Mouse (Mus musculus): ENCODE data around the gene Ctbp2.
A peak's percentile ranks its signal among the peaks of the same experiment; 100 is the strongest.
"Not testable (repeated sequence)": the region's sequence is repeated elsewhere in the genome, so short reads cannot be mapped to it uniquely, and the experiment has no call there.

The Ctbp2 gene

DNA sequence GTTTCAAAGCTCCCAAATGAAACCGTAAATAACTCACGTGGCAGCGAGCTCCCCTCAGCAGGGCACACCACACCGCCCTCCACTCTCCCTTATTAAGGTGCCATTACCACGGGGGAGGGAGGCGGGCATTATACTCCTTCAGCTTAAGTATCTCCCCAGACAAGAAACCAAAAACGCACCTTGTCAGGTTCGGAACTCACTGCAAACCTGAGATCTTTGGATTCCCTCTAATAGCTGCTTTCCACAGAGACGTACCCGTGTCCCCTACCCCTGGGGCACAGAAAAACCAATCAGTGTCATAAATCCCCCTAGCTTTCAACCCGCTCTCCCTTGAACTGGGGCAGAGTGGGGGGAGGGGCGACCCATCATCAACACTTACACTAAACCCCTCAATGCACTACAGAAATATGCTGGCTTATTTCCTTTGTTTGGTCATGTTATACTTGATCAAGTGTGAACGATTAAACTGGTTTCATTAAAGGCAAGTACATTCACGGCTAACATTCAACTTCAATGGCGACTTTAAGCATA is 3.9 kb downstream of the Ctbp2 start:
- DNase-seq: no peak

DNA sequence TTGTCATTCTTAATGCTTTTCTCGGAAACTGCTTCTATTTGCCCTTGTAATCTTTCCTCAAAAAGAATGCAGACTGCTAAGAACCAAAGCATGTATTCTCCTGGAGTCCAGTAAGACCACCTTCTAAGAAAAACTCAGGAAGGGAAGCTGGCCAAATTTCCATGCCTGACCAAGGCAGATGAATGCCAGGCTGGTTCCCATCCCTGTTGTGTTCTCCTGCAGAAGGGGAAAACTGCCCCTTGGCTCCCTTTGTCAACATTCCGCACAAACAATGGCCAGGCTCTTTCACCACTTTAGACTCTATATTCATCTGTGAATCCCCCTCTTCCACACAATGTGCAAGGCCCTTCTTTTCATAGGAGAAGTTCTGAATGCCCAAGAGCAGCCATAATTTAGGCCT is 6.3 kb downstream of the Ctbp2 start:
- no peak for DNase-seq

GRCm38 (mm10) chr7:133116542-133116941 is 7.6 kb downstream of the Ctbp2 start:
- DNase-seq: no peak

DNA sequence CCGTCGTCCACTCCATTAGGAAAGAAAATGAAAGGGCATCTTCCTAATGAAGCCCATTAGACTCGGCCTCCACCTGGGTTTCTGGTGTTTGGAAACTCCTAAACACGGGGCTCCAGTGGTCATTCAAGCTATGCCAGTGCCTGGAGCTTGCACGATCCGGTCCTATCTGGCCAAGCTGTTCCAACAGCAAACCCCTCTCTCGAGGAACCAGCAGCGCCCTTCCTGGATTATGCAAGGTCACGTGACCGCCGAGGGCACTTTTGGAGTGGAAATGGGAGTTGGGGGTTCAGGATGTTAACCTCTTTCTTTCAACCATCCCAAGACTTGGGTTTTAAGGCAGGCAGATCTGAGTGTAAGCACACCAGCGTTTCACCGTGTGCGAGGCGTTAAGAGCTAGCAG is 8.3 kb downstream of the Ctbp2 start:
- DNase-seq: peak; percentile 29 to 47

DNA sequence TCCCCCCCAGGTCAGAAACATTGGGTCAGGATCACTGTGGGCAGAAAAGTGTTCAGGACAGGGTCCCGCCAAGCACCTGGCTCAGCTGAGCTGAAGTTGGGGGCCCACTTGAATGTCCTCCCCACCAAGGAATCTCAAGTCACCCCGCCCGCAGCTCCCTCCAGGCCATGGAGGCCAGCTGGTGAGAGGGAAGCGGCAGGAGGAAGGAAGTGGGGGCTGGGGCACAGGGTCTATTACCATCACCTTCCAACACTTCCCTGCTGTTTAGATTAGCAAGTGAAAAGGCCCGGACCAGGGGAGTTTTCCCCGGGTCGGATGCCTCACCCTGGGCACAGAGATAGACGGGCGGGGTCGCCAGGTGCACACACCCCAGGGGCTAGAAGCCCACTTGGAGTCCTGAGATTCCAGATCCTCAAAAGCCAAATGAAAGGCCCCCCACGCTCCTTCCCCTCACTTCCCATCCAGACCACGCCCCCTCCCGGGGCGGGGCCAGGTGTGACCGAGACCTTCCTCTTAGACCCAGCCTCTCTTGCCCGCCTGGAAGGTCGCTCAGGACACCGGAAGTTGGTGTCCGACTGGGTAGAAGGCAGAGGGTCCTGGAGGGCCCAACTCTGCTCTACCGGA is 9.2 kb downstream of the Ctbp2 start:
- peak in 1 of 2 experiments; percentile 54 for DNase-seq

DNA sequence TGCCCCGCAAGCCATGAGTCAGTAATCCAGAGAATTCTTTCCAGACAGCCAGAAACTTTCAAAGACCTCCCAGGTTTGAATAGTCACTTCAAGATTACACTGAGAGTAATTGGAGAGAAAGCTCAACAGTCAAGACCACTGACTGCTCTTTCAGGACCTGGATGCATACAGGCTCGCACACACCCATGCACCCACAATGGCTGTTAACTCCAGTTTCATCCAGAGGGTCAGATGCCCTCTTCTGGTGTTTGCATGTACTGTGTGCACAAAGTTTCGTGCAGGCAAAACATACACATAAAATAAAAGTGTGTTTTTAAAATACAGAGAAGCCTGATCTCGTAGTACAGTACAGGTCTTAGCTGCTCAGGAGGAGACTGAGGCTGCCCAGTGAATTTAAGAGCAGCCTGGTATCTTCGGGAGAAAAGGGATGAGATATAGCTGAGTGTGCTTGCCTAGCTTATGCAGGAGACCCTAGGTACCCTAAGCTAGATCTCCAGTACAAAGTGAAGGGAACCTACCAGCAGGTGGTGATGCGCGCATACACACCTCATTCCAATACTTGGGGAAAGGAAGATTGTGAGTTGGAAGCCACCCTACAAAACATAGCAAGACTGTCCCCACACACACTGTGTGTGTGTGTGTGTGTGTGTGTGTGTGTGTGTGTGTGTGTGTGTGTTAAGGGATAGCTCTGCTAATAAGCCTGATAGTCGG is 10.8 kb downstream of the Ctbp2 start:
- DNase-seq: no peak

- DNase-seq: peak in 1 of 2 experiments; percentile 48
These were observed 11.8 kb downstream of the Ctbp2 start for GRCm38 (mm10) chr7:133112351-133112831.

GRCm38 (mm10) chr7:133109442-133109841 is 14.7 kb downstream of the Ctbp2 start:
- DNase-seq: no peak

DNA sequence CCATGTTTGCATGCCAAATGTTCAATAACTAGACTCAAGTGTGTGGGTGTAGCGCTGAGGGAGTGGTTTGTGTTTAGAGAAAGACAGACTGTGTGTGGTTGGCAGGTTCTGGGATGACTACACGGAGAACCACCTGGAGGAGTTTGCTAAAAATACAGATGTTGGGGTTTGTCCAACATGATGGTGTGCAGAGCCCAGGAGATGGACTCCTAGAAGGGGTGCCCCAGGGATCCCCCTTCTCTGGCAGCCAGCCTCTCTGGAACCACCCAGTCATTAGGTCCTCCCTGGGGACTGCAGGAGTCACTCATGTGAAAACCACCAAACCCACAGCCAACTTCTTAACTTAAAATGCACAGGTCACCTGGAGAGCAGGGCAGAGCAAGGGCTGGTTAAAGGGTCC is 15.5 kb downstream of the Ctbp2 start:
- no peak for DNase-seq

GRCm38 (mm10) chr7:133102578-133102977 is 21.6 kb downstream of the Ctbp2 start:
- no peak for DNase-seq

GRCm38 (mm10) chr7:133101070-133101469 is 23.1 kb downstream of the Ctbp2 start:
- no peak for DNase-seq

GRCm38 (mm10) chr7:133100178-133100577 is 24.0 kb downstream of the Ctbp2 start:
- no peak for DNase-seq

DNA sequence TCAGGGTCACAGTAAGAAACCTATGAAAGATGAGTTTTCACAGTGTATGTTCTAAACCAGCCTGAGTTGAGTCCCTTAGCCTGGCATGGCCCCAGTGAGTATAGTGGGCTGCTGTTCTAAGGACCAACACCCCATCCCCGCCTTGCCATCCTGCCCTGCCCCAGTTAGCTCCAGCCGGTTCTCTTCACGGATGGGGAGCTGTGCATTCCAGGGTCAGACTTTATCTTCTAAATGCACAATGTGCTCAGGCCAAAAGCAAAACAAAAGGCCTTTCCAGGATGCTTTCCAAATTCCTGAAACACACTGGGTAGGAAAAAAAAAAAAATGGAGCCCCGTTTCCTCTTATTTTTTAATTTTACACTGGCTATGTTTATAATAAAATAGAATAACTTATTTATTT is 24.9 kb downstream of the Ctbp2 start:
- DNase-seq: no peak

- peak; percentile 55 to 65 for DNase-seq
These were observed 25.9 kb downstream of the Ctbp2 start for GRCm38 (mm10) chr7:133098118-133098793.

GRCm38 (mm10) chr7:133095610-133096009 is 28.5 kb downstream of the Ctbp2 start:
- DNase-seq: not testable (repeated sequence)

- no peak for DNase-seq
These were observed 29.3 kb downstream of the Ctbp2 start for GRCm38 (mm10) chr7:133094711-133095495.

DNA sequence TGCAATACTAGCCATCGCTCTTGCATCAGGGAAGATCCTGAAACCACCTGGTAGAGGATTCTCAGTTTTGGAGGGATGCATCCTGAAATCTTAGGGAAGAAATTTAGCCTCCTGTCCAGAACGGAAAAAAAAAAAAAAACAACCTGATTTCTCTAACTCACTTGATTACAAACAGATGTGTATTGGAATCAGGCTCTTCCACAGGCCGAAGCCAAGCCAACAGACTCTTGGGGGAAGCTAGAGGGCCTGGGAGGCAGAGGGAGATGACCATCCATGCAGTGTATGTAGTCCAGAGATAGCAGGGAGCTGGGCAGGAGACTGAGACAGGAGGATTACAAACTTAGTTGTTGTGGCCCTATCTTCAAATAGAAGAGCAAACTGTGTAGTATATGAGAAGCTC is 30.0 kb downstream of the Ctbp2 start:
- DNase-seq: no peak

DNA sequence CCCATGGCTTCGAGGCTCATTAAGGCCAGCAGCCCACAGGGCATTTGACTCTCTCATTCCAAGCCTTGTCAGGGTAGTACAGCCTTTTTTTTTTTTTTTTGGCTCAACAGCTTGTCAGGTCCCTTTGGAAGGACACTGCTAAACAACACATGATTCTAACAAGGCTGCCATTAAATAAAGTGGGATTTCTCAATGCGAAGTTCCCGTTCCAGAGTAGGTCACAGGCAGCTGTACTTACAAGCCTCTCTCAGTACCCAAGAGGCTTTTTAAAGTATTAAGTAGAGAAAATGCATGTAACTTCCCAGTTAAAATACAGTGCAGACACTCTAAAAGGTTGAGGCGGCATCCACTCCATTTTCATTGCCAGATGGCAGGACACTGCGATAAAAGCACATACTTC is 30.4 kb downstream of the Ctbp2 start:
- DNase-seq: no peak

DNA sequence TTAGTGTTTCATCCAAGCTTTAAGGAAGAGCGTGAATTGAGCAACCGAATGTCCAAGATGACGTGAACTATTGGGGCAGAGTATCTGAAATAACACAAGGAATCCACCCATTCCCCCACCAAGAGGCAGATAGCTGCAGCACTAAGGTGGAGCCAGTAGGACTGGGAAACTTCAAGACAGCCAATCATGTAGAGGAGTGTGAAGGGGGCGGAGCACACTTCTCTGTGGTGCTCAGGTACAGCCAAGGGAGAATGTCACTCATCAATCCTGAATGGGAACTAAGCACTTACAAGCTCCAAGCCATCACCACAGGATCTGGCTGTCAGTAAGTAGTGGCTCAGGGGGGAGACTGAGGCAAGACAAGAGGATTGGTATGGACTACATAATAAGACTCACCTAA is 33.5 kb downstream of the Ctbp2 start:
- DNase-seq: no peak

DNA sequence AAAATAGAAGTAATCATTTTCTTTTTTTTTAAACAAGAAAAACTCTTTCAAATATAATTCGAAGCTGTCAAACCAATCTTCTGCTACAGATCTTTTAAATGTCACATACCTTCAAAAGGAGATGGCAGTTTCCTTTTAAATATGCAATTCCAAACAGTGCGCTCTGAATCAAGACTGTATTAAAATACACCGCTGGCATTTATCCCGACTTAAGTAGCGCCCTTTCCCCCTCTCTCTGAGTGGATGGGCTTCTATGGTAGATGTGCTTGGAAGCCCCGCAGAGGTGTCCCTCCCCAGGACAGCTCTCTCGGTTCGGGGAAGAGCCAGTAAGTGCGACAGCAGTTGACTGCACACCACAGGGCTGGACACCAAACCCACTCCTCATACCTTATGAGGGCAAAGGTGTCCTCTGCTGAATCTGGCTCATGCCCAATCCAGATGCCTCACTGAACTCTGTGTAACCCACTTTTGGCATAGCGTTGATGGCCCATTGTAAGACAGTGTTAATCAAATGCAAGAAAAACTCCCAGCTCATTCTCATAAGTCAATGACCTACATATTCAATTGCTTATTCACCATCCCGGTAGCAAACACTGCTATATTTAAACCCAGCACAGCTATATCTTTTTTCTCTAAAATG is 34.4 kb downstream of the Ctbp2 start:
- no peak for DNase-seq

DNA sequence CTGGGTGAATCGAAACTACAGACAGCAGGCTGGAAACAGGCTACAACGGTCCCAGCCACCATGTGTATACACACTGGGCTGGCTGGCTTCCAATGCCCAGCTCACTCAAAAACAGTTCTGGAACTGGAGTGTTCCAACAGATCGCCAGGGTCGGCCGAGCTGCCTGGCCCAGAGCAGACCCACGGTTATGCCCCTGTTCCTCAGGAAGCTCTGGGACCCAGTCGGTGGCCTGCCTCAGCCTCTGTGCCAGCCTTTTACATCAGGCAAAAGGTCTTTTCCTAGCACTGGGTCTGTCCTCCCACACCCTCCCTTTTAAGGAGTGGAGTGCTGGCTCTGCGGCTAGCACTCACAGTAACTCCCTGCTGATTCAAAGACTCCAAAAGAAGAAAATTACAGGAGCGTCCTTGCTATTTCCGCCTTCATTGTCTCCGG is 35.3 kb downstream of the Ctbp2 start:
- peak; percentile 80 to 88 for DNase-seq

DNA sequence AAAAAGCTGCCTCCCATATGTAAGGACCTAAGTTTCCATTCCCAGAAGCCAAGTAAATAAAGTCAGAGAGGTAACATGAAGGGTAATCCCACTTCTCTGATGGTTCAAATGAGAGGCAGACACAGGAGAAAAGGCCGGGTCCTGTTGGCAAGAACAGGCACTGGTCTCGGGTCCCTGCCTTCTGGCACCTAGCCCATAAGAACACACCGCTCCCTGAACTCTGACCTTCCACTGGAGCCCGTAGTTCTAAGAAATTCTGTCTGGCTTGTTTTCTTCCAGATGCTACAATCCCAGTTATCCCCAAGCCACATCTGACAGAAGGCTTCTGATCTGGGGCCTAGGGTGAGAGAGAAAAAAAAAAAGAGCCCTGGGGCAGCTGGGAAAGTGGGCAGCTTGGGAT is 35.7 kb downstream of the Ctbp2 start:
- no peak for DNase-seq
